Mouse (Mus musculus) heart, postnatal 4 days (tissue): ENCODE measurements at regions not wholly inside any gene's neighbourhood (a gene's known extent, or its start where the extent isn't known, plus 50 kb on each side); places are given as distances from the start of the nearest gene placed in this dataset.

ENCODE experiments used
- DNase-seq: peaks from one replicate; pipeline ENCODE4 v3.0.0; 2021

DNA sequence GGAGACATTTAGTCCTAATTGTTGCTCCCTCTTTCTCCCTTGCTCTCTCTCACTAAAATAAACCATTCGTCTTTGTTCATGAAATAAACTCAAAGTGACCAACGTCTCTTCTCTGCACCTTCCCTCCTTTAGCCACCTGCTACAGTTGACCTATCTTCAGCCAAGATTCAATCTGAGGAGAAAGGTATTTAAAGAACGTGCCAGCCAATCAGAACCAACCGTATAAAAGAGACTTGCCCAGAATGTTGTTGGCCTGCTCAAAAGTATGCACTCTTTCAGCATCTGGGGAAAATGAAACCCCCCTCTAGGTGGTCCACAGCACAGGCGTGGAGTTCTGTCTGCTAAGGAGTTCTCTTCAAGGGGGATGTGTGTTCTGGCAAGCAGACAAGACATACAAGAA lies 60.0 kb upstream of the Fer start:
- DNase-seq = no peak

DNA sequence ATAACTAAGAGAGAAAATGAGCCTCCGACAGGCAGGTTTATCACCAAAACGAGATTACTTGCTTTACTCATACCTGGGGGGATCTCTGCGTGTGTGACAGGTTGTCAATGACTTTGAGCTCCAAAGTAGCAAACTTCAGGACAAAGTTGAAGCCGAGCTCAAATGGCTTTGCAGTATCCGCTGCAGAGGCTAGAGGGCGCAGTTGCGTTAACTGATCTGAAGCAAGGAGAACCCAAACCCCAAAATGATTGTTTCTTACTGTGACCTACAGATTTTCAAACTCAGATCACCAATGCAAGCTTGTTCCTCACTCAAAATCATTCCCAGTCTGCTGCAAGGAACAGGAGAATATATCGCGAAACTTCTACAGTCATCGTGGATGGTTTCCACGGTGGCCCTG lies 59.3 kb upstream of the Fer start:
- DNase-seq = peak; percentile 83

DNA sequence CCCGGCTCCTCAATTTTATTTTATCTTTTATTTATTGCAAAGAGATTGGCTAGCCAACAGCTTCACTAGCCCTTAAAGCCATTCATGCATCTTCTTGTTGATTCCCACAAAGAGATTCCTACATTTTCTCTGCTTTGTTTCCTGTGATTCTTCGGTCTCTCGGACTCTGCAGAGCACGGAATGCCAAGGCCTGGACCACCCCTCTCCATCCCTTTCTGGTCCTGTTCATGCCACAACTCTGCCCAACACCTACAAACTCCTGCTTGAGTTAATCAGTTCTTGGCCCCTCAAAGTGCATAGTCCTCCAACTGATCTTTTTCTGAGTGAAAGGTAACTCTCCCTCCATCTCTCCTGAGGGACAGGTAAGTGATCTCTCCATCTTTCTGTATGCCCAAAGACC lies 58.4 kb upstream of the Fer start:
- DNase-seq = no peak

- DNase-seq = no peak
These were observed 56.5 kb upstream of the Fer start for GRCm38 (mm10) chr17:63806360-63806759.

DNA sequence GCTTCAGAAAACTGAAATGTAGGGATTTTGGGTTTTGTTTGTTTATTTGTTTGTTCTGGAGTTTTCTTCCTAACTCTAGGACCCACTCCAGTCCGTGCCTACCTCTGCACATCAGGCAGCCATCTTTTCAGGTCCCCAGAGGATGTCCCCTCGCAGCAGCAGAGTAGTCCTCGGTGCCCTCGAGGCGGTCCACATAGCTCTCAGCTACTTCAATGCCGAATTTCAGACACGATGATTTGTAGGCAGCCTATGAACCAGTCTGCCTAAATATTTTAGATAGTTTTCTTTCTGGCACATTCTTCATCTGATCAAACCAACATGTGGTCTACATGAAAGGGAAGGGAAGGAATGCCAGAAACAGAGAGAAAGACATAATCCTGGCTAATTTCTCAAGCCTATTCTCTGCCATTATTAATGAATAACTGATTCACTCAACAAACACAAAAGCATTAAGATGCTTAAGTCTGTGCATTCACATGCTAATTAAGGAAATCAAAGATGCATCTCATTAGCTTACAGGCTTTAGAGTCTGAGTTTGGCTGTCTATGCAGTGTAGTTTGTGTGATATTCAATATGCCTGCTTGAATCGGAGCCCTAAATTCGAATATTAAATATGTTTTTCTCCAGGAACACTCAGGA lies 55.2 kb upstream of the Fer start:
- no peak for DNase-seq

DNA sequence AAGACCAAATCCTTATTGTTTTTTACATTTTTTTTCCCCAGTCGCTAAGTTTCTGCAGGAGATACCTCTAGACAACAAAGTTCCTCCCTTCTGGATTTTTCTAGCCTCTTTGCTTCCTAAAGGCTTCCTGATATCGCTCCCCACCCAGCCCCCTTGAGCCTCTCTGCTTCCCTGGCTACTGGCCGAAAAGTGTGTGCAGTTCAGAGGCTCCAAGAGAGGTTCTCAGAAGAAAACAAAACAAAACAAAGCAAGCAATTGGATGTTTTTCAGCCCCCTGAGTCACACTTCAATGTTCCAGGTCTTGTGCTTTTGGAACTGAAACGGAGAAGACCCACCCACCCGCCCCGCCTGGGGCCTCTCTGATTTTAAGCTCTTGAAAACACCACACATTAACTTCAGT lies 54.1 kb upstream of the Fer start:
- no peak for DNase-seq

GRCm38 (mm10) chr17:63811246-63811785 lies 51.5 kb upstream of the Fer start:
- DNase-seq = no peak

GRCm38 (mm10) chr17:63812586-63812985 lies 50.3 kb upstream of the Fer start:
- DNase-seq = peak; percentile 51
